In the genomic region with DNA sequence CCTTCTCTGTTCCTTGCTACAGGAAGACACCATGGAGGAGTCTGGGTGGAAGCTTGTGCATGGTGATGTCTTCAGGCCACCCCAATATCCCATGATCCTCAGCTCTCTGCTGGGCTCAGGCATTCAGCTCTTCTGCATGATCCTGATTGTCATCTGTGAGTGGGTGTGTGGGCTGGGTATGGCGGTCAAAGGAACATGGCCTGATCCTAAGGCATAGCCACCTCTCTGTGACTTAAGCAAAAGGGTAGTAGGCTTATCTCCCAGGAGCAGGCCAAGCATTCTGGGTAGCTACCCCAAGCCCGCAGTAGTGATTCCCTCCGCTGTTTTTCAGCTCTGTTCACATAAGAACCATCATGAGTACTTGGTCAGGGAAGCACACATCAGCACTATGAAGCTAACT, we compare ENCODE assay signal across 31 mouse cellular contexts. TPM values are rescaled to one million over a fixed set of nuclear protein-coding genes. Genes with fewer than 3 reads are reported as not detected.
DNase-seq lines count a peak whose midpoint lies in the region; ATAC-seq and TF ChIP-seq lines count a peak whose summit lies in the region.
"Had no signal": no experiment of that assay in that cellular context is flagged by ENCODE, and none has a peak within 500 bp of the region (broad histone marks: within the 10 kb centered on the region; RNA-seq: fewer than 3 reads in every experiment).

No protein-coding gene starts in this region.

- TF ChIP-seq CTCF in MEL (IDR thresholded peaks at IDR 0.05 in 2 of 3, conservative IDR thresholded peaks at IDR 0.05 in 1 of 3; ENCODE audit: control insufficient read depth in 1 of 3, insufficient read depth in 1 of 3, low read depth in 2 of 3, low read length in 3 of 3, poor library complexity in 1 of 3, severe bottlenecking in 1 of 3) = no peak

- no peak for TF ChIP-seq POLR2A in MEL (IDR thresholded peaks at IDR 0.05; ENCODE audit: control insufficient read depth in 1 of 2, insufficient read depth in 1 of 2, low read depth in 1 of 2, low read length in 2 of 2, poor library complexity in 1 of 2)

- no peak overlapping the region for H3K4me2 ChIP-seq in liver, embryonic 13.5 days
- H3K4me2 ChIP-seq: embryonic facial prominence, embryonic 13.5 days; forebrain, embryonic 13.5 days; heart, embryonic 15.5 days; hindbrain, embryonic 12.5 days; intestine, embryonic 15.5 days; limb, embryonic 15.5 days; lung, embryonic 15.5 days; midbrain, embryonic 12.5 days; neural tube, embryonic 13.5 days had no signal

- peaks cover 18 to 55% of the 10 kb centered on the region in 2 experiments for H3K4me1 ChIP-seq in MEL (ENCODE audit: control insufficient read depth in 1 of 2, insufficient read depth in 2 of 2, low read length in 2 of 2)
- peaks cover 17% of the 10 kb centered on the region for H3K4me1 ChIP-seq in liver, embryonic 13.5 days (replicated peaks)
- H3K4me1 ChIP-seq: embryonic facial prominence, embryonic 13.5 days; forebrain, embryonic 13.5 days; hindbrain, embryonic 12.5 days; intestine, embryonic 15.5 days; limb, embryonic 10.5 days; limb, embryonic 15.5 days; lung, embryonic 15.5 days; midbrain, embryonic 12.5 days; neural tube, embryonic 13.5 days had no signal

- no peak overlapping the region for H3K4me3 ChIP-seq in MEL (ENCODE audit: control insufficient read depth in 1 of 2, insufficient read depth in 1 of 2, low read depth in 2 of 2, low read length in 2 of 2)
- no peak overlapping the region for H3K4me3 ChIP-seq in liver, embryonic 13.5 days (replicated peaks)
- H3K4me3 ChIP-seq: embryonic facial prominence, embryonic 13.5 days; erythroblast, embryonic 14.5 days; forebrain, embryonic 13.5 days; heart, embryonic 15.5 days; hindbrain, embryonic 12.5 days; intestine, embryonic 15.5 days; layer of hippocampus, adult 2 months; limb, embryonic 10.5 days; limb, embryonic 15.5 days; lung, embryonic 15.5 days; midbrain, embryonic 12.5 days; neural tube, embryonic 13.5 days had no signal

- H3K9me3 ChIP-seq in MEL (replicated peaks; ENCODE audit: insufficient read depth, low read length) = no peaks in the 10 kb centered on the region
- H3K9me3 ChIP-seq in liver, embryonic 13.5 days (replicated peaks) = no peaks in the 10 kb centered on the region
- H3K9me3 ChIP-seq: embryonic facial prominence, embryonic 13.5 days; forebrain, embryonic 13.5 days; heart, embryonic 15.5 days; hindbrain, embryonic 12.5 days; intestine, embryonic 15.5 days; limb, embryonic 10.5 days; limb, embryonic 15.5 days; lung, embryonic 15.5 days; midbrain, embryonic 12.5 days; neural tube, embryonic 13.5 days had no signal

- no peak overlapping the region; the same call in 1 of the 2 replicates for H3K9ac ChIP-seq in MEL (ENCODE audit: control insufficient read depth, low read depth, low read length, poor library complexity, severe bottlenecking)
- H3K9ac ChIP-seq in liver, embryonic 13.5 days = no peak overlapping the region
- H3K9ac ChIP-seq: embryonic facial prominence, embryonic 13.5 days; forebrain, embryonic 13.5 days; heart, embryonic 15.5 days; hindbrain, embryonic 12.5 days; intestine, embryonic 15.5 days; limb, embryonic 15.5 days; lung, embryonic 15.5 days; midbrain, embryonic 12.5 days; neural tube, embryonic 13.5 days had no signal

- peak; percentile 65 for ATAC-seq in liver, embryonic 13.5 days (ENCODE audit: low read depth)
- ATAC-seq in megakaryocyte-erythroid progenitor cell, adult 5-6 weeks (replicated peaks; ENCODE audit: low FRiP score, low TSS enrichment, poor library complexity, severe bottlenecking) = peak; percentile 64
- no peak for ATAC-seq in monocyte, adult 5-6 weeks (replicated peaks; ENCODE audit: insufficient number of reproducible peaks, low FRiP score, low TSS enrichment, poor library complexity, severe bottlenecking)
- ATAC-seq: CD4-positive, CD25-positive, alpha-beta regulatory T cell, adult 4 months; forebrain, embryonic 13.5 days; hindbrain, postnatal 0 days; intestine, embryonic 15.5 days; Patski had no signal

- 54% methylated on average over 3 of the region's 3 CpGs for WGBS in liver, embryonic 13.5 days (ENCODE audit: insufficient replicate concordance)

- TF ChIP-seq EP300 in MEL (IDR thresholded peaks at IDR 0.05; ENCODE audit: low read depth in 1 of 2, low read length in 2 of 2) = peak; percentile 83 to 89

- peaks cover 0 to 54% of the 10 kb centered on the region in 2 experiments; a peak in 3 of 4 replicates for H3K36me3 ChIP-seq in MEL (ENCODE audit: control insufficient read depth in 1 of 2, insufficient read depth in 2 of 2, low read length in 2 of 2)
- peaks cover 89% of the 10 kb centered on the region for H3K36me3 ChIP-seq in liver, embryonic 13.5 days

- no peak for TF ChIP-seq RAD21 in MEL (IDR thresholded peaks at IDR 0.05; ENCODE audit: low read depth, low read length)

- no peaks in the 10 kb centered on the region for H3K79me2 ChIP-seq in MEL (ENCODE audit: control insufficient read depth, insufficient read depth, low read length, poor library complexity)

- H3K27ac ChIP-seq in MEL (ENCODE audit: control insufficient read depth, low read depth, low read length) = peak overlapping the region; percentile 52
- H3K27ac ChIP-seq in liver, embryonic 13.5 days = 0 out of 2 replicates have a peak overlapping the region, but pooled peaks have one; percentile 43
- H3K27ac ChIP-seq: embryonic facial prominence, embryonic 13.5 days; forebrain, embryonic 13.5 days; heart, embryonic 15.5 days; hindbrain, embryonic 12.5 days; hindbrain, postnatal 0 days; intestine, embryonic 15.5 days; layer of hippocampus, adult 2 months; limb, embryonic 10.5 days; limb, embryonic 15.5 days; lung, embryonic 15.5 days; midbrain, embryonic 12.5 days; neural tube, embryonic 13.5 days had no signal

- DNase-seq in MEL (ENCODE audit: low read depth, low spot score) = peak; percentile 86
- peak; percentile 31 for DNase-seq in c-Kit-positive CD71-positive TER-119-positive erythroid progenitor cells, embryonic 14.5 days (ENCODE audit: low spot score)
- DNase-seq in liver, embryonic 13.5 days = no peak
- no peak for DNase-seq in testis, postnatal 10 days (ENCODE audit: low spot score)
- no peak for DNase-seq in yolk sac, embryonic 10.5 days (ENCODE audit: low spot score)
- DNase-seq: adrenal gland, postnatal 10 days; cerebellum, adult 11-12 months; cerebellum, adult 9-11 months; gastrocnemius, postnatal 10 days; kidney, adult 2 months; kidney, postnatal 36 days; right cerebral cortex, postnatal 14 days; thymus, adult 2 months; thymus, postnatal 36 days had no signal

- H3K27me3 ChIP-seq in MEL (ENCODE audit: control insufficient read depth in 1 of 2, insufficient read depth in 2 of 2, low read length in 2 of 2) = no peaks in the 10 kb centered on the region
- H3K27me3 ChIP-seq in liver, embryonic 13.5 days = no peaks in the 10 kb centered on the region
- H3K27me3 ChIP-seq: embryonic facial prominence, embryonic 13.5 days; forebrain, embryonic 13.5 days; heart, embryonic 15.5 days; hindbrain, embryonic 12.5 days; intestine, embryonic 15.5 days; limb, embryonic 15.5 days; lung, embryonic 15.5 days; midbrain, embryonic 12.5 days; neural tube, embryonic 13.5 days; Patski had no signal

TF ChIP-seq in MEL, 35 proteins besides CTCF, POLR2A, EP300 and RAD21 (continues in another document):
- no peak for TF ChIP-seq ZKSCAN1 (IDR thresholded peaks at IDR 0.05; ENCODE audit: low read depth, low read length)
- 0 out of 2 replicates have a peak, but pooled peaks have one; percentile 23 for TF ChIP-seq MAZ (IDR thresholded peaks at IDR 0.05; ENCODE audit: low read depth, low read length)
- peak; percentile 85 for TF ChIP-seq GATA1 (IDR thresholded peaks at IDR 0.05; ENCODE audit: low read depth, low read length)
- TF ChIP-seq ZC3H11A (IDR thresholded peaks at IDR 0.05; ENCODE audit: low read depth, low read length) = no peak
- TF ChIP-seq RCOR1 (IDR thresholded peaks at IDR 0.05; ENCODE audit: low read depth, low read length) = peak; percentile 82
- TF ChIP-seq ZMIZ1 (IDR thresholded peaks at IDR 0.05; ENCODE audit: low read depth, low read length) = no peak
- no peak for TF ChIP-seq GABPA (IDR thresholded peaks at IDR 0.05; ENCODE audit: low read depth, low read length)

RNA-seq across cellular contexts. Expression of a gene that starts 31.0 kb away (rescaled TPM):
- total RNA-seq in MEL (2012; rRNA removed) = 4.0 and 4.3 TPM in 2 replicates
- 10 to 100 TPM in 1 of 2 experiments, 1 to 10 TPM in 1; 9.8 to 47.3 TPM for polyA plus RNA-seq in MEL (2012; ENCODE audit: insufficient read depth in 1 of 2, insufficient read length in 2 of 2, low read depth in 1 of 2, low replicate concordance in 2 of 2, missing spikeins in 1 of 2)
- 3.0 and 3.1 TPM in 2 replicates for polyA plus RNA-seq in liver, embryonic 13.5 days (2015; fragmentation: Nextera tagmentation; extraction: Ambion mirVana)
- 6.5 and 8.0 TPM in 2 replicates for total RNA-seq in megakaryocyte-erythroid progenitor cell, adult 5-6 weeks (2014; fragmentation: Nextera tagmentation)
- 2.0 and 5.6 TPM in 2 replicates for total RNA-seq in megakaryocyte-erythroid progenitor cell, adult 5-6 weeks (2017)
- 4.9 to 10.7 TPM (median 6.8 TPM) in 3 replicates for total RNA-seq in monocyte, adult 5-6 weeks (2017)

RNA-seq across cellular contexts. Expression of a gene that starts 33.2 kb away (rescaled TPM):
- 16.1 and 16.8 TPM in 2 replicates for total RNA-seq in MEL (2012; rRNA removed)
- polyA plus RNA-seq in MEL (2012; ENCODE audit: insufficient read depth in 1 of 2, insufficient read length in 2 of 2, low read depth in 1 of 2, low replicate concordance in 2 of 2, missing spikeins in 1 of 2) = 100 to 1,000 TPM in 1 of 2 experiments, 10 to 100 TPM in 1; 29.8 to 269 TPM
- 29.3 and 35.6 TPM in 2 replicates for polyA plus RNA-seq in liver, embryonic 13.5 days (2015; fragmentation: Nextera tagmentation; extraction: Ambion mirVana)
- total RNA-seq in megakaryocyte-erythroid progenitor cell, adult 5-6 weeks (2014; fragmentation: Nextera tagmentation) = 53.7 and 58.7 TPM in 2 replicates
- 49.5 and 97.3 TPM in 2 replicates for total RNA-seq in megakaryocyte-erythroid progenitor cell, adult 5-6 weeks (2017)
- total RNA-seq in monocyte, adult 5-6 weeks (2017) = 97.2 to 110 TPM (median 108 TPM) in 3 replicates

RNA-seq across cellular contexts. Expression of a gene that starts 47.0 kb away (rescaled TPM):
- total RNA-seq in MEL (2012; rRNA removed) = 5.9 and 6.0 TPM in 2 replicates
- 10 to 100 TPM in 1 of 2 experiments, not detected in 1; 34.4 TPM for polyA plus RNA-seq in MEL (2012; ENCODE audit: insufficient read depth in 1 of 2, insufficient read length in 2 of 2, low read depth in 1 of 2, low replicate concordance in 2 of 2, missing spikeins in 1 of 2)
- polyA plus RNA-seq in liver, embryonic 13.5 days (2015; fragmentation: Nextera tagmentation; extraction: Ambion mirVana) = 13.6 and 19.5 TPM in 2 replicates
- 38.6 and 46.5 TPM in 2 replicates for total RNA-seq in megakaryocyte-erythroid progenitor cell, adult 5-6 weeks (2014; fragmentation: Nextera tagmentation)
- 3.7 and 10.0 TPM in 2 replicates for total RNA-seq in megakaryocyte-erythroid progenitor cell, adult 5-6 weeks (2017)
- total RNA-seq in monocyte, adult 5-6 weeks (2017) = 11.5 to 30.3 TPM (median 14.9 TPM) in 3 replicates

RNA-seq across cellular contexts. Expression of a gene that starts 47.1 kb away (rescaled TPM):
- 20.2 and 20.5 TPM in 2 replicates for total RNA-seq in MEL (2012; rRNA removed)
- polyA plus RNA-seq in MEL (2012; ENCODE audit: insufficient read depth in 1 of 2, insufficient read length in 2 of 2, low read depth in 1 of 2, low replicate concordance in 2 of 2, missing spikeins in 1 of 2) = 10 to 100 TPM in 1 of 2 experiments, not detected in 1; 28.7 TPM
- polyA plus RNA-seq in liver, embryonic 13.5 days (2015; fragmentation: Nextera tagmentation; extraction: Ambion mirVana) = 3.3 and 3.5 TPM in 2 replicates
- total RNA-seq in megakaryocyte-erythroid progenitor cell, adult 5-6 weeks (2014; fragmentation: Nextera tagmentation) = 26.4 and 27.1 TPM in 2 replicates
- total RNA-seq in megakaryocyte-erythroid progenitor cell, adult 5-6 weeks (2017) = 14.8 and 22.3 TPM in 2 replicates
- 20.5 to 26.9 TPM (median 23.2 TPM) in 3 replicates for total RNA-seq in monocyte, adult 5-6 weeks (2017)

Comparison
In these comparisons a context has a peak if more than half of its experiments do, and no peak if none do; other contexts are left out.
1. DNase-seq: peak in MEL (single experiment) and c-Kit-positive CD71-positive TER-119-positive erythroid progenitor cells, embryonic 14.5 days (single experiment); none in liver, embryonic 13.5 days (single experiment), testis, postnatal 10 days (single experiment) and yolk sac, embryonic 10.5 days (single experiment).